Mouse (Mus musculus) hindbrain, embryonic 12.5 days (tissue): ENCODE data around the gene Hirip3. TPM values are rescaled to one million over a fixed set of nuclear protein-coding genes. Genes with fewer than 3 reads are reported as not detected.
A peak's percentile ranks its signal among the peaks of the same experiment; 100 is the strongest.

Experiments
- ATAC-seq: fragments of 200-750 bp; cut with Nextera tagmentation; 2 replicates; pipeline ENCODE4 v1.8.0; 2017; ENCODE audit warnings: moderate TSS enrichment; ENCODE audit not compliant: low FRiP score
- H3K27ac ChIP-seq: fragments of 300-500 bp; sonication (generic); 2 replicates; pipeline ENCODE4 v1.5.1; 2016; ENCODE audit warnings: mild to moderate bottlenecking
- H3K27me3 ChIP-seq: fragments of 300-500 bp; sonication (generic); 2 replicates; pipeline ENCODE4 v1.6.1; 2016; ENCODE audit warnings: mild to moderate bottlenecking
- H3K36me3 ChIP-seq: fragments of 300-500 bp; sonication (generic); 2 replicates; pipeline ENCODE4 v1.6.1; 2016; ENCODE audit warnings: mild to moderate bottlenecking
- H3K4me1 ChIP-seq: fragments of 300-500 bp; sonication (generic); 2 replicates; pipeline ENCODE4 v1.6.1; 2016
- H3K4me2 ChIP-seq: fragments of 300-500 bp; sonication (generic); replicated peaks from 2 replicates; pipeline ENCODE4 v1.6.1; 2016; ENCODE audit warnings: mild to moderate bottlenecking
- H3K4me3 ChIP-seq: fragments of 300-500 bp; sonication (generic); 2 replicates; pipeline ENCODE4 v1.5.1; 2016; ENCODE audit warnings: mild to moderate bottlenecking
- H3K9ac ChIP-seq: fragments of 300-500 bp; sonication (generic); 2 replicates; pipeline ENCODE4 v1.6.1; 2016; ENCODE audit warnings: mild to moderate bottlenecking, moderate library complexity
- H3K9me3 ChIP-seq: fragments of 300-500 bp; sonication (generic); replicated peaks from 2 replicates; pipeline ENCODE4 v1.6.1; 2016; ENCODE audit warnings: mild to moderate bottlenecking
- WGBS: fragments of 180-500 bp; shearing (Covaris S2); methylation state at CpG from one replicate; pipeline ENCODE4 v1.1.7; 2016; 5-methylcytosine and 5-hydroxymethylcytosine counted together
- polyA plus RNA-seq: library from polyadenylated mRNA; unstranded; fragments of >200 nt; fragmentation: Nextera tagmentation; extraction: Ambion mirVana; gene quantifications from 2 replicates; pipeline ENCODE4 v1.2.1, GENCODE M21; 2016

Hirip3 gene
- polyA plus RNA-seq, 1 experiment from 2014 or later: 30.5 TPM

- no peaks in the 10 kb centered on the region for H3K9me3 ChIP-seq
- peak overlapping the region; percentile 81 for H3K4me2 ChIP-seq
- H3K9ac ChIP-seq: peak overlapping the region; percentile 66
- ATAC-seq: no peak
- H3K27ac ChIP-seq: no peak overlapping the region
- H3K4me3 ChIP-seq: peak overlapping the region; percentile 63
- no peaks in the 10 kb centered on the region for H3K27me3 ChIP-seq
- H3K4me1 ChIP-seq: peaks cover 29% of the 10 kb centered on the region
- 72% methylated on average over 5 of the region's 5 CpGs for WGBS
- peaks cover 55% of the 10 kb centered on the region for H3K36me3 ChIP-seq
Measured at GRCm38 (mm10) chr7:126860987-126861386, 785 bp upstream of the Hirip3 start.

- peak; percentile 72 for ATAC-seq
- Histone ChIP-seq H3K4me3 (peak within 1 kb of the TSS; percentile 63), H3K27ac (peak within 1 kb of the TSS; percentile 77), H3K4me1 (peaks cover 29% of the 10 kb centered on the region), H3K9ac (peak within 1 kb of the TSS; percentile 72), H3K4me2 (peak within 1 kb of the TSS; percentile 81), H3K27me3 (no peaks in the 10 kb centered on the region), H3K9me3 (no peaks in the 10 kb centered on the region), H3K36me3 (peaks cover 55% of the 10 kb centered on the region)
- under 1% methylated on average over 41 of the region's 41 CpGs for WGBS
Measured at GRCm38 (mm10) chr7:126862147-126862784, 494 bp downstream of the Hirip3 start, which contains the start of gene Ino80e. TSS of gene Ino80e (minus strand) at chr7:126862377.

DNA sequence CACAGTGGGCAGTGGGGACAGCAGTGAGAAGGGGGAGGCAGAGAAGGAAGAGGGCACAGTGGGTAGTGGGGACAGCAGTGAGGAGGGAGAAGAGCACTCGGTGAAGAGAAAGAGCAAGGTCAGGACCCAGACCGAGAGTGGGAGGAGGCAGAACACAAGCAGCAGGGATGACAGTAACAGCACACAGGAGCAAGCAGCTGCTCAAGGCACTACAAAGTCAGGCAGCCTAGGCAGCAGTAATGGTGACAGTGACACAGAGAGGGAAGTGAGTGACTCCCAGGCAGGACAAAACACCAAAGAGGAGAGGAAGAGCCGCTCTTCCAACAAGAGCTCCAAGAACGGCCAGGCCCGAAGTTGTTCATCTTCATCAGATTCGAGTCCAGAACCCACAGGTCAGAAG is 2.0 kb downstream of the Hirip3 start:
- no peak for ATAC-seq
- peaks cover 29% of the 10 kb centered on the region for H3K4me1 ChIP-seq
- peaks cover 57% of the 10 kb centered on the region for H3K36me3 ChIP-seq
- peak overlapping the region; percentile 62 for H3K27ac ChIP-seq
- peak overlapping the region; percentile 72 for H3K9ac ChIP-seq
- peak overlapping the region; percentile 81 for H3K4me2 ChIP-seq
- no peaks in the 10 kb centered on the region for H3K27me3 ChIP-seq
- peak overlapping the region; percentile 63 for H3K4me3 ChIP-seq
- H3K9me3 ChIP-seq: no peaks in the 10 kb centered on the region
- whole genome bisulfite sequencing: 58% methylated on average over 6 of the region's 6 CpGs

GRCm38 (mm10) chr7:126867534-126867933 is 5.8 kb downstream of the Hirip3 start:
- Histone ChIP-seq H3K9ac (no peak overlapping the region), H3K4me2 (no peak overlapping the region), H3K4me3 (no peak overlapping the region), H3K4me1 (peaks cover 20% of the 10 kb centered on the region), H3K36me3 (peaks cover 88% of the 10 kb centered on the region), H3K27ac (no peak overlapping the region), H3K9me3 (no peaks in the 10 kb centered on the region), H3K27me3 (no peaks in the 10 kb centered on the region)
- ATAC-seq: no peak
- WGBS: 92% methylated on average over 2 of the region's 2 CpGs

DNA sequence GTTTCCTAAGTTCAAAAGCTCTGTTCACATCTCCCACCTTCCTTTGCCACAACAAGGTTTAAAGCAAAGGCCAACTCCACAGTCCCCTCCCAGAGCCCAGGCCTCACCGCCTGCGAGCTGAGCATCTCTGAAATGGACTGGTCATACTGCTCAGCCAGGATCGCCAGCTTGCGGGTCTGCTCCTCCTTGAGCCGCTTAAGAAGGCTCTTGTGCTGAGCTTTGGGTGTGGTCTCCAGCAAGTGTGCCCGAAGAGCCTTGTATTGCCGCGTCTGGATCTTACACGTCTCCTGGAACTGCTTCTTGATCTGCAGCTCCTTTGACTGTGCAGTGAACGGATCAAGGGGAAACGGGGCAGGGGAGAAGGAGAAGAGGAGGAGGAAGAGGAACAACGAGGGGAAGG is 6.2 kb downstream of the Hirip3 start:
- ATAC-seq: no peak
- H3K4me2 ChIP-seq: no peak overlapping the region
- peaks cover 93% of the 10 kb centered on the region for H3K36me3 ChIP-seq
- no peaks in the 10 kb centered on the region for H3K27me3 ChIP-seq
- H3K9me3 ChIP-seq: no peaks in the 10 kb centered on the region
- 91% methylated on average over 12 of the region's 12 CpGs for WGBS
- peaks cover 15% of the 10 kb centered on the region for H3K4me1 ChIP-seq
- no peak overlapping the region for H3K27ac ChIP-seq
- H3K4me3 ChIP-seq: no peak overlapping the region
- H3K9ac ChIP-seq: no peak overlapping the region

- Histone ChIP-seq H3K4me2 (no peak overlapping the region), H3K4me3 (no peak overlapping the region; the same call in 1 of the 2 replicates), H3K9me3 (no peaks in the 10 kb centered on the region), H3K27ac (no peak overlapping the region), H3K27me3 (no peaks in the 10 kb centered on the region), H3K4me1 (no peaks in the 10 kb centered on the region), H3K9ac (no peak overlapping the region), H3K36me3 (peaks cover 100% of the 10 kb centered on the region)
- ATAC-seq: no peak
- 92% methylated on average over 23 of the region's 23 CpGs for WGBS
Measured at GRCm38 (mm10) chr7:126869780-126870519, 8.2 kb downstream of the Hirip3 start.

DNA sequence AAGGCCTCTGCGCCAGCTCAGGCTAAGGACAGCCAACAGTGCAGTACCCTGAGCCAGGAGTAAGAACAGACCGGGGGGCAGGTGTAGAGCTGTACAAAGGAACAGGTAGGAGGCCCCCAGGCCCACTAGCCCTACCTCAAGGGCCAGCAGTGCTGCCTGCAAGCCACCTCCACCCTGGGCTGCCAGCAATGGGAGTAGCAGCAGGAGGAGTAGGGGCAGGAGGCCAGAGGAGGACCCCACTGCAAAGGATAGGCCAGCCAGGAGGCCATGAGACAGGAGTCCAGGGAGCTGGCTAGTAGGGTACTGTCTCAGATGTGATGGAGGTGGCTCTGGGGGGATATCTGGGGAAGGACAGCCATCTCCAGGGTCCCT is 8.7 kb downstream of the Hirip3 start:
- Histone ChIP-seq H3K4me3 (no peak overlapping the region), H3K4me1 (no peaks in the 10 kb centered on the region), H3K9me3 (no peaks in the 10 kb centered on the region), H3K27me3 (no peaks in the 10 kb centered on the region), H3K36me3 (peaks cover 100% of the 10 kb centered on the region), H3K9ac (no peak overlapping the region; the same call in 1 of the 2 replicates), H3K4me2 (no peak overlapping the region), H3K27ac (no peak overlapping the region)
- WGBS: 97% methylated on average over 2 of the region's 2 CpGs
- no peak for ATAC-seq

- H3K4me2 ChIP-seq: no peak overlapping the region
- no peak for ATAC-seq
- 100% methylated on average over 1 of the region's 1 CpGs for WGBS
- H3K27me3 ChIP-seq: no peaks in the 10 kb centered on the region
- H3K4me3 ChIP-seq: no peak overlapping the region
- H3K9ac ChIP-seq: no peak overlapping the region
- H3K27ac ChIP-seq: no peak overlapping the region
- H3K36me3 ChIP-seq: peaks cover 82% of the 10 kb centered on the region
- no peaks in the 10 kb centered on the region for H3K9me3 ChIP-seq
- H3K4me1 ChIP-seq: peaks cover 21% of the 10 kb centered on the region
Measured at GRCm38 (mm10) chr7:126877239-126877638, 15.5 kb downstream of the Hirip3 start.

- no peaks in the 10 kb centered on the region for H3K27me3 ChIP-seq
- peaks cover 44% of the 10 kb centered on the region for H3K36me3 ChIP-seq
- no peak overlapping the region for H3K27ac ChIP-seq
- no peak overlapping the region for H3K4me3 ChIP-seq
- H3K9ac ChIP-seq: 0 out of 2 replicates have a peak overlapping the region, but pooled peaks have one; percentile 93
- ATAC-seq: no peak
- H3K9me3 ChIP-seq: no peaks in the 10 kb centered on the region
- H3K4me1 ChIP-seq: peaks cover 36% of the 10 kb centered on the region
- WGBS: 87% methylated on average over 6 of the region's 6 CpGs
- H3K4me2 ChIP-seq: peak overlapping the region; percentile 97
Measured at GRCm38 (mm10) chr7:126881040-126881439, 19.3 kb downstream of the Hirip3 start.

DNA sequence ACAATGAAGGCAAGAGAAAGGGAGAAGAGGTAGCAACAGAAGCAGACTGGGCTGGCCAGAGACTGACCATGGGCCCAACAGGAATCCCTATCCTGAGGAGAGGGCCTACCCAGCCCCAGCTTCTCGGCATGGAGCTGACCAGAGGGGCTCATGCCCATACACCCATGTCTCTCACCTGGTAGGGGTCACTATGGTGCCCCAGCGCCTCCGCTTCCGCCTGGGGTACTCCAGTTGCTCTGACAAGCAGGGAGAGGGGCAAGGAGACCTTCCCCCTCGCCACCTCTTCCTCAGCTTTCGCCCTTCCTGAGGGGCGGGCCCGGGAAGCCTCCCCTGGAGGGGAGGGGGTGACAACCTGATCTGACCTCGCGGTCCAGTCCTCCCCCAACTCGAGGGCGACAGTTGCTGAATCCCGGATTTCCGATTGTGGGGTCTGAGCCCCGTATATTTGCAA is 22.0 kb downstream of the Hirip3 start:
- Histone ChIP-seq H3K27me3 (no peaks in the 10 kb centered on the region), H3K4me3 (peak overlapping the region; percentile 79), H3K36me3 (peaks cover 17% of the 10 kb centered on the region), H3K9ac (peak overlapping the region; percentile 93), H3K9me3 (no peaks in the 10 kb centered on the region), H3K4me1 (peaks cover 36% of the 10 kb centered on the region), H3K4me2 (peak overlapping the region; percentile 97), H3K27ac (peak overlapping the region; percentile 95)
- 0% methylated on average over 15 of the region's 15 CpGs for WGBS
- ATAC-seq: peak; percentile 20

DNA sequence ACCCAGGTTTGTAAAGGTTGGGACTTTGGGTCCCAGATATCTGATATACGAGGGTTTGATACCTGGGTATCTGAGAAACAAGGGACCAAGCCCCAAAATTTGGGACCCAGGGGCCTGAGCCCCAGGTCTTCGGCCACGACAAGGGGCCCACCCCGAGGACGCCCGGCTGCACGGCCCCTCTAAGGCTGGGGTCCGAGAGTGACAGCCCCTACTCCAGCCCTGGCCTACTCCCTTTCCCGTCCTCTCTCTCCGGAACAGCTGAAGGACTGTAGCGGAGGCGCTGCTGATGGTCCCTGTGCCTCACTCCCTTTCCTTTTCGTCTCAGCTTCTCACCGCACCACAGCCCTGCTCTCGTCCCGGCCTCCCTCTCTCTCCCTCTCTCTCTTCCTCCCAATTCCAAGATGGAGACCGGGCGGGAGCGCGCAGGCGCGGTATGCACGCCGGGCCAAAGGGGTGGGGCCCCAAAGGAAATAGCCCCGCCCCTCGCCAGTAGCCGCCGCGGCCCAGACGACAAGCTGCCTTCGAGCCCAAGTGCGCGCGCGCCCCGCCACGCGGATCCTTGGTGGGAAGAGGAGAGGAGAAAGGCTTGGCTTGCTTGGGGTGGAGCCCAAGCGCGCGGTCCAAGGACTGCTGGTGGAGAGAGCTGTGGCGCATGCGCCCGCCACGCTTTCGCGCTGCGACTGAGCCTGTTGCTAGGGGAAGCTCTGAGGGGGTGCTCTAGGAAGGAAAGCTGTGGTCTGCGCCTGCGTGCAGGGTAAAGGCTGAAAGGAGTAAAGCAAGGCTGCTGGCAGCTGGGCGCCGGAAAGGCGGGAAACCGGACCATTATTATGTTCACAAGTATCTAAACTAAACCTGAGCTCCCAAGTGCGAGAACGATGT is 22.8 kb downstream of the Hirip3 start, which contains the start of gene Taok2:
Gene Taok2, minus strand, starts transcription at position 418 of the 879 bp plus-strand sequence.
- peak within 1 kb of the TSS; percentile 79 for H3K4me3 ChIP-seq
- WGBS: under 1% methylated on average over 56 of the region's 56 CpGs
- peak; percentile 97 for ATAC-seq
- H3K9ac ChIP-seq: peak within 1 kb of the TSS; percentile 93
- peaks cover 36% of the 10 kb centered on the region for H3K4me1 ChIP-seq
- H3K27me3 ChIP-seq: no peaks in the 10 kb centered on the region
- H3K9me3 ChIP-seq: no peaks in the 10 kb centered on the region
- H3K4me2 ChIP-seq: peak within 1 kb of the TSS; percentile 97
- peaks cover 10% of the 10 kb centered on the region for H3K36me3 ChIP-seq
- peak within 1 kb of the TSS; percentile 95 for H3K27ac ChIP-seq

GRCm38 (mm10) chr7:126887281-126887680 is 25.5 kb downstream of the Hirip3 start:
- 83% methylated on average over 5 of the region's 5 CpGs for WGBS

More at GRCm38 (mm10) chr7:126887281-126887680, 25.5 kb downstream of the Hirip3 start:
- Histone ChIP-seq H3K9ac (no peak overlapping the region), H3K4me1 (peaks cover 15% of the 10 kb centered on the region), H3K4me3 (no peak overlapping the region), H3K27ac (no peak overlapping the region), H3K4me2 (no peak overlapping the region), H3K36me3 (peaks cover 9% of the 10 kb centered on the region), H3K27me3 (no peaks in the 10 kb centered on the region), H3K9me3 (no peaks in the 10 kb centered on the region)
- no peak for ATAC-seq
